Mouse (Mus musculus): ENCODE measurements around the gene Mast1. TPM values are rescaled to one million over a fixed set of nuclear protein-coding genes. Genes with fewer than 3 reads are reported as not detected.

Gene Mast1
- total and polyA plus RNA-seq, 2 experiments from 2014 or later: not detected

- H3K4me2 ChIP-seq (ENCODE audit: low read depth, low read length): no peak overlapping the region
- ATAC-seq (ENCODE audit: insufficient read depth, low read depth) (no peak), DNase-seq (ENCODE audit: low spot score) (no peak)
- H3K4me1 ChIP-seq (ENCODE audit: control insufficient read depth, insufficient read depth): 0 out of 2 replicates have a peak, but pooled peaks cover 6% of the 10 kb centered on the region
- no peak overlapping the region for H3K9ac ChIP-seq (replicated peaks; ENCODE audit: low read depth, low read length)
- no peaks in the 10 kb centered on the region for H3K9me3 ChIP-seq (replicated peaks; ENCODE audit: control insufficient read depth, low read length)
- H3K36me3 ChIP-seq (replicated peaks; ENCODE audit: control insufficient read depth, insufficient read depth, low read length): no peaks in the 10 kb centered on the region
- TF ChIP-seq CTCF (IDR thresholded peaks at IDR 0.05; ENCODE audit: low read depth): no peak
- no peak for TF ChIP-seq EP300 (IDR thresholded peaks at IDR 0.05; ENCODE audit: low read depth)
- H3K4me3 ChIP-seq (ENCODE audit: low read depth, low read length): no peak overlapping the region
- peaks cover 73% of the 10 kb centered on the region for H3K27me3 ChIP-seq (ENCODE audit: control insufficient read depth, insufficient read depth, low read length)
- WGBS: 5% methylated on average over 14 of the region's 14 CpGs
- H3K27ac ChIP-seq (ENCODE audit: low read depth): no peak overlapping the region
Observed at GRCm38 (mm10) chr8:84935489-84935888, 1.7 kb downstream of the Mast1 start.

- Histone ChIP-seq H3K4me2 (ENCODE audit: low read depth, low read length) (no peak overlapping the region), H3K4me3 (ENCODE audit: low read depth, low read length) (no peak overlapping the region), H3K27me3 (ENCODE audit: control insufficient read depth, insufficient read depth, low read length) (peaks cover 79% of the 10 kb centered on the region), H3K4me1 (ENCODE audit: control insufficient read depth, insufficient read depth) (0 out of 2 replicates have a peak, but pooled peaks cover 6% of the 10 kb centered on the region), H3K36me3 (replicated peaks; ENCODE audit: control insufficient read depth, insufficient read depth, low read length) (no peaks in the 10 kb centered on the region), H3K9me3 (replicated peaks; ENCODE audit: control insufficient read depth, low read length) (no peaks in the 10 kb centered on the region), H3K27ac (ENCODE audit: low read depth) (no peak overlapping the region), H3K9ac (replicated peaks; ENCODE audit: low read depth, low read length) (no peak overlapping the region)
- ATAC-seq (ENCODE audit: insufficient read depth, low read depth) (no peak), DNase-seq (ENCODE audit: low spot score) (no peak)
- WGBS: 5% methylated on average over 15 of the region's 15 CpGs
- TF ChIP-seq CTCF (IDR thresholded peaks at IDR 0.05; ENCODE audit: low read depth): no peak
- no peak for TF ChIP-seq EP300 (IDR thresholded peaks at IDR 0.05; ENCODE audit: low read depth)
Observed at GRCm38 (mm10) chr8:84934860-84935259, 2.3 kb downstream of the Mast1 start.

- no peak overlapping the region for H3K9ac ChIP-seq (replicated peaks; ENCODE audit: low read depth, low read length)
- peaks cover 83% of the 10 kb centered on the region for H3K27me3 ChIP-seq (ENCODE audit: control insufficient read depth, insufficient read depth, low read length)
- WGBS: 73% methylated on average over 16 of the region's 16 CpGs
Observed at GRCm38 (mm10) chr8:84933767-84934559, 3.2 kb downstream of the Mast1 start.

GRCm38 (mm10) chr8:84930582-84930981, 6.6 kb downstream of the Mast1 start:
- TF ChIP-seq CTCF (IDR thresholded peaks at IDR 0.05; ENCODE audit: low read depth) (no peak), EP300 (IDR thresholded peaks at IDR 0.05; ENCODE audit: low read depth) (no peak)
- 80% methylated on average over 13 of the region's 13 CpGs for WGBS
- DNase-seq (ENCODE audit: low spot score) (no peak), ATAC-seq (ENCODE audit: insufficient read depth, low read depth) (no peak)
- Histone ChIP-seq H3K4me2 (ENCODE audit: low read depth, low read length) (no peak overlapping the region), H3K9ac (replicated peaks; ENCODE audit: low read depth, low read length) (no peak overlapping the region), H3K36me3 (replicated peaks; ENCODE audit: control insufficient read depth, insufficient read depth, low read length) (no peaks in the 10 kb centered on the region), H3K27me3 (ENCODE audit: control insufficient read depth, insufficient read depth, low read length) (peaks cover 63% of the 10 kb centered on the region), H3K9me3 (replicated peaks; ENCODE audit: control insufficient read depth, low read length) (no peaks in the 10 kb centered on the region), H3K4me1 (ENCODE audit: control insufficient read depth, insufficient read depth) (no peaks in the 10 kb centered on the region), H3K27ac (ENCODE audit: low read depth) (no peak overlapping the region), H3K4me3 (ENCODE audit: low read depth, low read length) (no peak overlapping the region)

More at GRCm38 (mm10) chr8:84933767-84934559, 3.2 kb downstream of the Mast1 start:
- Histone ChIP-seq H3K9me3 (replicated peaks; ENCODE audit: control insufficient read depth, low read length) (no peaks in the 10 kb centered on the region), H3K27ac (ENCODE audit: low read depth) (no peak overlapping the region), H3K36me3 (replicated peaks; ENCODE audit: control insufficient read depth, insufficient read depth, low read length) (no peaks in the 10 kb centered on the region), H3K4me3 (ENCODE audit: low read depth, low read length) (no peak overlapping the region), H3K4me2 (ENCODE audit: low read depth, low read length) (no peak overlapping the region), H3K4me1 (ENCODE audit: control insufficient read depth, insufficient read depth) (0 out of 2 replicates have a peak, but pooled peaks cover 6% of the 10 kb centered on the region)
- no peak for ATAC-seq (ENCODE audit: insufficient read depth, low read depth)
- no peak for TF ChIP-seq CTCF (IDR thresholded peaks at IDR 0.05; ENCODE audit: low read depth)
- no peak for TF ChIP-seq EP300 (IDR thresholded peaks at IDR 0.05; ENCODE audit: low read depth)
- DNase-seq (ENCODE audit: low spot score): no peak

- no peaks in the 10 kb centered on the region for H3K4me1 ChIP-seq (ENCODE audit: control insufficient read depth, insufficient read depth)
- ATAC-seq (ENCODE audit: insufficient read depth, low read depth) (peak; percentile 73; the same call in 1 of the 2 replicates), DNase-seq (ENCODE audit: low spot score) (no peak)
- H3K9ac ChIP-seq (replicated peaks; ENCODE audit: low read depth, low read length): no peak overlapping the region
- H3K27me3 ChIP-seq (ENCODE audit: control insufficient read depth, insufficient read depth, low read length): peaks cover 54% of the 10 kb centered on the region
- H3K36me3 ChIP-seq (replicated peaks; ENCODE audit: control insufficient read depth, insufficient read depth, low read length): no peaks in the 10 kb centered on the region
- 5% methylated on average over 47 of the region's 52 CpGs for WGBS
- TF ChIP-seq EP300 (IDR thresholded peaks at IDR 0.05; ENCODE audit: low read depth) (no peak), CTCF (IDR thresholded peaks at IDR 0.05; ENCODE audit: low read depth) (peak; percentile 69)
- H3K4me2 ChIP-seq (ENCODE audit: low read depth, low read length): peak overlapping the region; percentile 55
- H3K4me3 ChIP-seq (ENCODE audit: low read depth, low read length): 0 out of 2 replicates have a peak overlapping the region, but pooled peaks have one; percentile 11
- no peak overlapping the region for H3K27ac ChIP-seq (ENCODE audit: low read depth)
- H3K9me3 ChIP-seq (replicated peaks; ENCODE audit: control insufficient read depth, low read length): no peaks in the 10 kb centered on the region
Observed at GRCm38 (mm10) chr8:84928456-84929306, 8.5 kb downstream of the Mast1 start.
